Comparison of ENCODE assay signal across 11 mouse cellular contexts in the genomic region with DNA sequence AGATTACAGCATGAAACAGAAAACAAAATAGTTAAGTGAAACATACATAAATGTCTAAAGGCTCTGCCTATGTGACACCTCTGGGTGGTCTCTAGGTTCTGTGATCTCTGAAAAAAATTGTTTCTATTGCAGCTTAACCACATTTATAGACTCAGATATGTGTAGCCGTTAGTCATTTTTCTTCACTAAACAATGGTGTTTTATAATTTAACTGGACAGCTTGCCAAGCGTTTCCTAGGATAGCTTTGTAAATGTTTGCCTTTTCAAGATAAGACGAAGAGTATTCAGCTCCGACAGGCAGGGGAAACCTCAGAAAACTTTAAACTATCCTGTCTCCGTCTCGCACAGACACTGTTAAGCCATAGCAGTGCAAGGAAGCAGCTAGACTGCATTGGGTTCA.
DNase-seq lines count a peak whose midpoint lies in the region; ATAC-seq and TF ChIP-seq lines count a peak whose summit lies in the region.
"Had no signal": no experiment of that assay in that cellular context is flagged by ENCODE, and none has a peak within 500 bp of the region (broad histone marks: within the 10 kb centered on the region; RNA-seq: fewer than 3 reads in every experiment).

No protein-coding gene starts in this region.

- DNase-seq in kidney, adult 2 months = no peak
- peak; percentile 21 for DNase-seq in thymus, postnatal 14 days
- DNase-seq in thymus, postnatal 10 days (ENCODE audit: low spot score in 2 of 2) = no peak
- peak; percentile 28 for DNase-seq in lung, postnatal 10 days
- DNase-seq in midbrain, postnatal 0 days (ENCODE audit: low spot score) = no peak
- DNase-seq in testis, postnatal 14 days (ENCODE audit: low spot score) = no peak
- DNase-seq: adrenal gland, postnatal 14 days; left cerebral cortex, postnatal 4 days had no signal

- no peak overlapping the region for H3K27ac ChIP-seq in kidney, embryonic 15.5 days
- no peak overlapping the region for H3K27ac ChIP-seq in kidney, adult 2 months (ENCODE audit: insufficient read depth, low read depth, low read length)
- no peak overlapping the region for H3K27ac ChIP-seq in midbrain, postnatal 0 days (ENCODE audit: low read depth, low read length)
- H3K27ac ChIP-seq: forebrain, embryonic 10.5 days; heart, adult 2 months had no signal

- no peaks in the 10 kb centered on the region for H3K4me1 ChIP-seq in kidney, embryonic 15.5 days
- no peaks in the 10 kb centered on the region for H3K4me1 ChIP-seq in kidney, adult 2 months (ENCODE audit: control insufficient read depth, insufficient read depth, low read length)
- no peaks in the 10 kb centered on the region for H3K4me1 ChIP-seq in midbrain, postnatal 0 days (ENCODE audit: insufficient read depth, low read length)
- H3K4me1 ChIP-seq: forebrain, embryonic 10.5 days had no signal

- H3K9me3 ChIP-seq in kidney, embryonic 15.5 days (replicated peaks) = no peaks in the 10 kb centered on the region
- no peaks in the 10 kb centered on the region for H3K9me3 ChIP-seq in midbrain, postnatal 0 days (ENCODE audit: low read length)
- H3K9me3 ChIP-seq: forebrain, embryonic 10.5 days had no signal

- H3K36me3 ChIP-seq in kidney, embryonic 15.5 days = no peaks in the 10 kb centered on the region
- no peaks in the 10 kb centered on the region for H3K36me3 ChIP-seq in kidney, adult 2 months (ENCODE audit: control insufficient read depth, insufficient read depth, low read length)
- H3K36me3 ChIP-seq in midbrain, postnatal 0 days (ENCODE audit: insufficient read depth, low read length) = no peaks in the 10 kb centered on the region
- H3K36me3 ChIP-seq: forebrain, embryonic 10.5 days had no signal

- no peak for TF ChIP-seq POLR2A in kidney, adult 2 months (IDR thresholded peaks at IDR 0.05; ENCODE audit: low read depth, low read length)

- no peak overlapping the region for H3K9ac ChIP-seq in kidney, embryonic 15.5 days
- no peak overlapping the region for H3K9ac ChIP-seq in midbrain, postnatal 0 days (replicated peaks; ENCODE audit: low read length, poor library complexity, severe bottlenecking)

- ATAC-seq in kidney, embryonic 15.5 days (replicated peaks; ENCODE audit: low FRiP score) = peak; percentile 29; the same call in 1 of the 2 replicates
- ATAC-seq in midbrain, postnatal 0 days (ENCODE audit: low FRiP score) = no peak

- 54% methylated on average over 6 of the region's 6 CpGs for WGBS in kidney, embryonic 15.5 days
- WGBS in kidney, adult 2 months = 67% methylated on average over 6 of the region's 6 CpGs
- WGBS in midbrain, postnatal 0 days = 58% methylated on average over 6 of the region's 6 CpGs

- no peak for TF ChIP-seq CTCF in kidney, adult 2 months (conservative IDR thresholded peaks at IDR 0.05; ENCODE audit: insufficient read depth, insufficient read length, low read depth, low read length)
- TF ChIP-seq CTCF in midbrain, postnatal 0 days (IDR thresholded peaks at IDR 0.05) = no peak

- H3K4me2 ChIP-seq in kidney, embryonic 15.5 days = no peak overlapping the region
- H3K4me2 ChIP-seq in midbrain, postnatal 0 days (ENCODE audit: low read depth, low read length, poor library complexity, severe bottlenecking) = no peak overlapping the region

- H3K27me3 ChIP-seq in kidney, embryonic 15.5 days = no peaks in the 10 kb centered on the region
- no peaks in the 10 kb centered on the region for H3K27me3 ChIP-seq in kidney, adult 2 months (replicated peaks; ENCODE audit: control insufficient read depth, insufficient read depth, low read length)
- H3K27me3 ChIP-seq in midbrain, postnatal 0 days (ENCODE audit: insufficient read depth, low read length) = no peaks in the 10 kb centered on the region

- no peak overlapping the region for H3K4me3 ChIP-seq in kidney, embryonic 15.5 days (replicated peaks)
- no peak overlapping the region for H3K4me3 ChIP-seq in kidney, adult 2 months (ENCODE audit: insufficient read depth, low read depth, low read length)
- H3K4me3 ChIP-seq in midbrain, postnatal 0 days (ENCODE audit: low read depth, low read length) = no peak overlapping the region
- H3K4me3 ChIP-seq: forebrain, embryonic 10.5 days; heart, adult 2 months had no signal

Comparison
In these comparisons a context has a peak if more than half of its experiments do, and no peak if none do; other contexts are left out.
1. DNase-seq: peak in thymus, postnatal 14 days (single experiment) and lung, postnatal 10 days (single experiment); none in kidney, adult 2 months (single experiment), thymus, postnatal 10 days (0 of 2), midbrain, postnatal 0 days (single experiment) and testis, postnatal 14 days (single experiment).